Mouse (Mus musculus): ENCODE measurements around the gene Slc39a9. TPM values are rescaled to one million over a fixed set of nuclear protein-coding genes. Genes with fewer than 3 reads are reported as not detected.
A peak's percentile ranks its signal among the peaks of the same experiment; 100 is the strongest.

Gene Slc39a9
- total RNA-seq (2021), result 37.6 and 37.9 TPM in 2 replicates
- long read RNA-seq, experiment 1, full-length matches to known transcripts, result 8 of 18 reads
- long read RNA-seq, experiment 1, partial matches to known transcripts, result 0 of 18 reads
- long read RNA-seq, experiment 1, other reads (novel, unspliced or antisense), result 10 of 18 reads
- long read RNA-seq, experiment 2, full-length matches to known transcripts, result 6 of 18 reads
- long read RNA-seq, experiment 2, partial matches to known transcripts, result 3 of 18 reads
- long read RNA-seq, experiment 2, other reads (novel, unspliced or antisense), result 9 of 18 reads

DNA sequence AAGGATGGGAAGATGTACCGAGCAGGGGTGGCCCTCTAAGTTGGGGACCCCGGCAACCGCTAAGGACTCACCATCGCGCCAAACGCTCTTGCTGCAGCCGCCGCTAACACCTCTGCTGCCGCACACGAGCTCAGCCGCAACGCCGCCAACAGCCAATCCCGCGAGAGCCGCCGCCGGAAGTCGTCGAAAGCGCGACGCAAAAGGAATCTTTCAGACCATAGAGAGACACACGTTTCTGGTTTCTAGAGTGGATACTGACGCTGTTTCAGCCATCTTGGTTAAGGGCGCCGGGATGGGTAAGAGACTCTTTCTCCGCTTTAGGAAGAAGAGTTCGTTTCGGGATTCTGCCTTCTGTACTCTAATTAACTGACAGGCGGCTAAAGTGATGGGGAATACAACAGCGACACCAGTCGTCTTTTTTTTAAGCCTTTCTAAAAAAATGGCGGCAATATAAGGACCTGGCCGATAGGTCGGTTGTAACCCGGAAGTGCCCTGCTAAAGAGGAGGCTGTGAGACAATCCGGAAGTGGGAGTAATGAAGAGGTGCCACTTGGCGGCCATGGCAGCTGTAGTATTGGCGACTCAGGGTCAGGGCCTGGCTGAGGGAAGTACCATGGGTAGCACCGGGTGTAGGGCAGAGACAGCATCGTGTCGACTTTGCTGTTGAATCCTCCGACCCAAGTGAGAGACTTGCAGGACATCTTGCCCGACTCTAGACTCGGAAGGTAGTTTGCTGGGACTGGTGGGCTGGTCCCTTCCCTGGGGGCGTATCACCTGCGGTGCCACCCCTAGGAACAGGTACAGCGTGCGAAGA is at the start of gene Slc39a9, which contains the start of gene Erh:
Gene Slc39a9, plus strand, starts transcription at position 191 of the 813 bp plus-strand sequence.
Gene Erh, minus strand, starts transcription at position 649 of the 813 bp plus-strand sequence.
- peak; percentile 95 for DNase-seq

DNA sequence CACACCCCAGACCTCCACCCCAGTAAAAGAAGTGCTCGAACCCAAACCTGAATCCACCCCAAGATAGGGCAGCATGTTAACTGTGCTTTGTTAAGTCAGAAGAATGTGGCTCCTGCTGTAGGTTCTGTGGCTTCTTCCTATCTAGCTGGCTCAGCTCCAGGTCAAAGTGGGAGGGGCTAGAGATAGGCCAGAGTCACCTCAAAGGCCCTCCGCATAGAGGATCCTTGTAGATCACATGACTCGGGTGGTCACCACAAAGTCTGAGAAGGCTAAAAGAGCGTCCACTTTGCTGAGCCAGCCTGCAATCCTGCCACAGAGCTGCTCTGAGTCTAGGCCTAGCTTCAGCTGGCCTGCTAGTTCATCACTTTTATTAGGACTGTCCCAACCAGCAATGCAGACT is 49.5 kb upstream of the Slc39a9 start:
- no peak for DNase-seq

DNA sequence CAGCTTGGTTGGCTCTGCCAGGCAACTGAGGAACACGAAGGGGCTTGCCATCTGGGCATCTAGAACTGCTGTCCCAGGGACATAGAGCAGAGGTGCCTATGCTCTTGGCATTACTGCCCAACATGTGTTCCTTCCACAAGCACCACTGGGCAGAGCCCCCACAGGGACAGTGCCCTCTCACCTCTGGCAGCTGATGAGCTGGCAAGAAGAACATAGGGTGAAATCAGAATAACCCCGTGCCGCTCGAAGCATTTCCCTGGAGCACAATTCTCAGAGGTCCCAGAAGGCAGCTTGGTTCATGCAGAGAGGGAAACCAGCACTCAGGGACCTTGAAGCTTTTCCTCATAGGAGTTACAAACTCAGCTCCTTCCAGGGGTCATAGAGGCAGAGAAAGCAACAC is 48.9 kb upstream of the Slc39a9 start:
- peak; percentile 57 for DNase-seq

DNA sequence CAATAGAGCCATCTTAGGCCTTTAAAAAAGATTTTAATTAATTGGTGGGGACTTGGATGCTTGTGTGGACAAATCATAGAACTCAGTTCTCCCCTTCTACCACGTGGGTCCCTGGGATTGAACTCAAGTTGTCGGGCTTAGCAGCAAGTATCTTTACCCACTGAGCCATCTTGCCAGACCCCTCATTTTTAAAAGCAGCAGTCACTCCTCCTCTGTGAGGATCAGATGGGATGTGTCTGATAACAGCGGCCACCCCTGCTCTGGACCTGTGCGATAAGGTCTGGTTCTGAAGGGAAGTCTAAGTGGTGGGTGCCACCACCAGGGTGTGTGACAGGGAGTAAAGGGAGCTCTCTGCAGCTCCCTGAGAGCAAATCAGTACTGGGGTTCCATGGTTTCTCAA is 48.1 kb upstream of the Slc39a9 start:
- no peak for DNase-seq

DNA sequence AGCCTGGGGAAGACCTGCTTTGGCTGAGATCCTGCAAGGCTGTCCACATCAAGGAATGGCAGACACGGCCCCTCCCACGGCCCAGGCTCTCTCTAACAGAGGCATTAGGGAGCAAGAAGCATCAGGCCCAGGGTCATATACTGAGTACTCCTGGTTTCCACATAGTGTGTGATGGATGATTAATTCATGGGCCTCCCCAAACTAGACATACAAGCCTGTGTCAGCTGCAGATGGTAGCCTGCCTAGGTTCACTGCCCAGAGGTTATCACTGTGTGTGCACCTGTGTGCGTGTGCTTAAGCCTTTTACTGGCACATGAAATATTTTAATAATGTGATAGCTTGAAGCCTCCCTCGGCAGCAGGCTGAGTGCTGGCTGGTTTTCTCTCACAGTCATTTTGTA is 47.7 kb upstream of the Slc39a9 start:
- no peak for DNase-seq

DNA sequence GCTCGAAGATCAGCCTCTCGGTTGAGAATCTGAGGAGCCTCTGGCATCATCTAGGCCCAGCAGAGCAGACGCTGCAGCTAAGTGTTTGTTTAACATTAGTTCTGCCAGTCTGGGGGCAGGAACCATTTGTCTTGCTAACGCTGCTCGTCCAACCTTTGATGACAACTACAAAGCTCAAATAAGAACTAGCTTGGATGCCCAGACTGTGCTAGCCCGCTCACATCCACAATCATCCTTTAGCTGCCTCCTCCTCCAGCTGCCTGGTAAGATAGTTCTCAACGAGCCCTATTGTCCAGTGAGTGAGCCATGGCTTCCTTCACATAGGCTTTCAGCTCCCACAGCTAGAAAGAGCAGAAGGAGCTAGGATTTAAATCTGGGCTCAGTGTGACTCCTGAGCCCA is 45.4 kb upstream of the Slc39a9 start:
- DNase-seq, result no peak

DNA sequence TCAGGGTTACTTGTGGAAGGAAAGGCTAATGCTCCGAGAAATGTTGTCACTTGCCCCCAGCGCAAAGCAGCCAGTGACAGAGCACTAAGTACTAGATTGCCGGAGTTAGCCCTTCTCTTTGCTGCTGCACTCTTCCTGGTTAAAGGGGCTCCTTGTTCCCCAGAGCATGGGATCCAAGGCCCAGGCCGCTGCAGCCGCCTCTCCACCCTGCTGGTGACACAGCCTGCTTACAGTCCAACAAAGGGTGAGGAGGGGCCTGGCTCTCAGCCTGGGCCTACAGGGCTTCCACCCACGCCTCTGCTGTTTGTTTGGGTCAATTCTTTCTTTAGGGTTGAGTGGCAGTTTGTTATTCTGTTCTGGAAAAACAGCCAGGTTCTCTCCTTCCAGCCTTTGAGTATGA is 44.9 kb upstream of the Slc39a9 start:
- DNase-seq, result peak; percentile 43

DNA sequence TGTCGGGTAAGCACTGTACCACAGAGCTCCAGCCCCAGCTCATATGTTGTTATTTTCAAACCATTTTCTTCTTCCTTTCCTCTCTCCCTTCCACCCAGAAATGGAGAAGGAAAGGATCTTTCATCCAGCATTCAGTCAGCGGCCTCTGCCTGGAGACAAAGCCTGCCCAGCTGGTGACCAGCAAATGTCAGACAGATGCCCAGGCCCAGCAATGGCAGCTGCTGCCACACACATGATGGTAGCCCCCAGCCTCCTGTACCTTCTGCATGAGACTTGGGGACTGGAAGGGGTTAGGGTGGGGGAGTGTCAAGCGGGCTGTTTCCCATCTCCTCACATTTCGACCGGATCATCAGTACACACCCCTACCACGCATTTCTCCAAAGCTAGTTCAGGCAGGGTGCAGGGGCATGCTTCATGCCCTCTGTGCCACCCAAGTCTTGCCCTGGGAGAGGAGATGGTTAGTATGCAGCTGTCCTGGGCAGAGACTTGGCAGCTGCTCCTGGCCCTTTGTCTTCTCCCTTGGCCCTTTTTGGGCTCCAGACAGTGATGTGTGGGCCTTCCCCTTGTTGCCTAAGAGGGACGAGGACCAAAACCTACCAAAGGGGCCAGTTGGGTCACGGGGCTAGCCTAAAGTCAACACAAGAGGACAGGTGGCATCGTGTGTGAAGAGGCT is 42.0 kb upstream of the Slc39a9 start:
- no peak for DNase-seq

DNA sequence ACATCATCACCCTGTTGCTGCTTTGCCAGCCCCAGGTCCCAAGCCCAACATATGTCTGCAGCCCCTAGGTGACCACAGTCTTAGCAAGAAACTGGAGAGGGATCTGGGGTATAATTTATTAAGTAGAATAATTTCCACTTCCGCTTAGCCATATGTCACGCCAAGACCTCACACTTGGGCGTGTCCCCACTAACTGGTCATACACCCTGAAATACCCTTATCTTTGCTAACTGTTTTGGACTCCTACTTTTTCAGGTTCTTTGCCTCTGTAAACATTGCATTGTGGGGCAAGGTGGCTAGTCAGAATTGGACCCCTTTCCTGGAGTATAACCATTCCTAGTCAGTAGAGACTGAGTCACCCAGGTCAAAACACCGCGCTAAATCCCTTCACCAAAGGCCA is 41.3 kb upstream of the Slc39a9 start:
- DNase-seq, result no peak

DNA sequence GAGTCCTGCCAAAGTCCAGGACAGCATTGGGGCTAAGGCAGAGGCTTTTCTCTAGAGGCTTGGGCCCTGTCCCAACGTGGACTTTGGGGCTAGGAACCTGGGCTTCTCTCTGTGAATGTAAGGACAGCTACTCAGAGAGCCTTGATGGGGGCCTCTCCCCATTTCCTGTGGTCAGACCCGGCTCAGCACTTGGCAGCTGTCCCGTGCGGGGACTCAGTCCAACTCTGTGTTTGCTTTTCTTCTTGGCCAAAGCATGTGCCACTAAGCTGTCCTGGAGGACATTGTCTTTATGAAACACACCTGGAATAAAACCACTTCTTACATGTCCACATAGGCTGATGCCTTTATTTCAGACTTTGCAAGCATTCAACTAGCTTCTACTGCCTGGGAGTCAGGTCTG is 40.1 kb upstream of the Slc39a9 start:
- peak; percentile 43 for DNase-seq

DNA sequence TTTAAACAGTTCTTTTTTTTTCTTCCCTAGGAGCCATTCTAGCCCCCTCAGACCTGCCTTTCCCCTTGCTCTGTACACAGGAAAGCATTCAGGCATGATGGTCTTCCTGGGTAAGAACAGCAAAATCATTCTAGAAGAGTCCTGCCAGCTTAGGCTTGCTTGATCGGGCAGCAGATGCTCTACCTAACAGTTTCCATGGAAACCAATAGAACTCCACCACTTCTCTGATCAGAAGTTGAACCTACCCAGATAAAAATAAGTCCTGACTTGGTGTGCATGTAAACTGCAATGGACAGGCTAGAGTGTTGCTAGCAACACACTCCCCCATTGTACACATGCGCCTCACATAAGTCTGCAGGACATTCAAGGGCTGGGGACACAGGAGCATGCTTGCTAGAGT is 39.5 kb upstream of the Slc39a9 start:
- no peak for DNase-seq

DNA sequence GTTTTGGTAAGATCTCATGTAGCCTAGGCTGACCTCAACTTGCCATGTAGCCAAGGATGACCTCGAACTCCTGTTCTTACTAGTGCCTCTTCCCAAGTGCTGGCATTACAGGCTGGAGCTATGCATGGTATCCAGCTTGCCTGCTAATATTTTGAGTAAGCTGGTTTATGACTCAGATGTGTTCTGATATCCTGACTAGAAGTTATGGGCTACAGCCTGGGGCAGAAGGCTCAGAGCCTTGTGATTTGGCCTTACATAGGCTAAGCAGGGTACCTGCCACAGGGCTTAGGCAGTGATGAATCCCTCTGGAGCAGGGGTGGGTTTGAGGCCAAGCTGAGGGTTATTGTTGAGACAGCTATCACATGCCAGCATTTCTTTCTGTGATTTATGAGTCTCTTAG is 35.1 kb upstream of the Slc39a9 start:
- DNase-seq, result no peak

DNA sequence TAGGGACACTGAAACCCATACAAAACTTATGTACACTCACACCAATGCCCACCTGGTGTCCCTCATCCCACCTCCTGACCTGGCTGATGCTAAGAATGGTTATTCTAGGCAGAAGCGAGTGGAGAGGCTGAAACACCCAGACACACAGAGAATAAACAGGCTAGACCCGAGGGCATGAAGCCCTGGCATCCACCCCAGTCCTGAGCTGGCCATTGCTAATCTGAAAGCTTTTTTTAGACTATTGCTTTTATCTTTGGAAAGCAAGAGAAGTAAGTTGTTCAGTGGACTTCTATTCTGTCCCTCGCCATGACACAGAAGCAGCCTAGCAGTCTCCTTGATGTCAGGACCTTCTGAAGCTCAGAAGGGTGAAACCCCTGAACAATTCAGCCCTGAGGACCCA is 33.8 kb upstream of the Slc39a9 start:
- DNase-seq, result no peak

DNA sequence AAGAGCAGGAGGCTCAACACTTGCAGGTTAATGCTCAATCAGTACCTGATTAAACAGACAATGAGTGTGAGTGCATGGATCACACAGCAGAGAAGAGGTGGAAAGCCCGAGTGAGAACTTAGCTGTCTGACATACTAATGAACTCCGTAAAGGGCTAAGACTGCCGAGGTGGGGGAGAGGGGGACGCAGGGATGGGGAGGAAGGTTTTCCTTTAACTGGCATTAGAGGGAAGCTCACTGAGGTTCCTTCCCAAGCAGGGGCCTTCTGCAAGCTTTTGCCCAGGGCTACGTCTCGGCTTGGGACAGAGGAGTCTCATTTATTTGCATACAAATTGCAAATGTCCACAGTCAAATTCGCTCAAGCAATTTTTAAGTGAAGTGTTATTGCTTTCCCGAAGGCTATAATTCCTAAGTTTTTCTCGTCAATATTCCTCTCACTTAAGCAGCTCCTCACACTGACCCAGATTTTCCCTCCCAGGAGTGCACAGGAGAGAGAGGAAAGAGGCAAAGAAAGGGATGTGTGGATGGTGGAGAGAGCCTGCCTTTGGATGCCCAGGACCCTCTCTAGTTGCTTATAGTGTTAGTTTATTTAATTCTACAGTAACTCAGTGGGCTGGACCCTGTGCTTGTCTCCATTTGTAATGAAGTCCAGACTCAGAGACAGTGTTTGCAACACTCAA is 31.4 kb upstream of the Slc39a9 start:
- no peak for DNase-seq

DNA sequence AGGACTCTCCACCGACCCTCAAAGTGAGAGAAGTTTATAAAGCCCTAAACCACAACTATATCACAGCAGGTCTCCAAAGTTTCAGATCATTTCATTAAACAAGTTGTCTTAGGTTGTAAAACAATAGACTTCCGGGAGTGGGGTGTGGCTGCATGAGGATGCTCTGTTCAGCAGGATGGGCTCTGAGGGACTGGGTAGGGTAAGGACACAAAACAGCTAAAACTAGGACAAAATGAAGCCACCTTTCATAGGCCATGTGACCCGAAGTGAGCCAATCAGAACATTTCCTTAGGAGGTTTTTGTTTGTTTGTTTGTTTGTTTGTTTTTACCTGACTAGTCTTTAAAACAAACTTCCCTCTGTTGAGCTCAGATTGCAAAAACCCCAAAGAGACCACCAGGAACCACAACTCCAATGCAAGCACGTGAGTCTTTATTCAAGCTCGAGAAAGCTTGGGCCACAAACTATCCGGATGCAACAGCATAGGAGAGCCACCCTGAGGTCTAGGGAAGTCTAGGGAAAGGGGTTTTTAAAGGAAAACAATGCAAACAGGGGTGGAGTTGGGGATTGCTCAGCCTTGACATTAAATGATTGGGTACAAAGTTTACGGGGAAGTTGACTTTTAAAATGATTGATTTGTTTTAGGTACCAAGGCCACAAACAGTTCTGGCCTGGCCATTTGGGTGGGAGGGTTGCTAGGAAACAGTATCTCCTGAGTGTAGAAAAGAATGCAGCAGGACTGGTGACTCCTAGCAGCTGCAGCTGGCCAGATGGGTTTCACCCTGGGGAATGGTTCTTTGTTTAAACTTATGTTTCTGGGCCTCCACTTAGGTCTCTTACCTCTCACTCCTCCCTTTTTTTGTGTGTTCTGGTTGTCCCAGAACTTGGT is 28.1 kb upstream of the Slc39a9 start:
- peak; percentile 57 for DNase-seq

DNA sequence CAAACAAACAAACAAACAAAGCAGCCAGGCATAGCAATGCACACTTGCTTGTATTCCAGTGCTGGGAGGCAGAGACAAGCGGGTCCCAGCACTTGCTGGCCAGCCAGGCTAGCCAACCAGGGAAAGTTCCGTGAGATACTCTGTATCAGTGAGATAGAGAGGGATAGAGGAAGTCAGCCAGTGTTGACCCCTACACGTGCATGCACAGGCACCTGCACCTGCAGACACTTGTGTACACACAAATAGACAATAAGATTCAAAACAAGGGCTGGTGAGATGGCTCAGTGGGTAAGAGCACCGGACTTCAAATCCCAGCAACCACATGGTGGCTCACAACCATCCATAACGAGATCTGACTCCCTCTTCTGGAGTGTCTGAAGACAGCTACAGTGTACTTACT is 23.2 kb upstream of the Slc39a9 start:
- DNase-seq, result no peak

DNA sequence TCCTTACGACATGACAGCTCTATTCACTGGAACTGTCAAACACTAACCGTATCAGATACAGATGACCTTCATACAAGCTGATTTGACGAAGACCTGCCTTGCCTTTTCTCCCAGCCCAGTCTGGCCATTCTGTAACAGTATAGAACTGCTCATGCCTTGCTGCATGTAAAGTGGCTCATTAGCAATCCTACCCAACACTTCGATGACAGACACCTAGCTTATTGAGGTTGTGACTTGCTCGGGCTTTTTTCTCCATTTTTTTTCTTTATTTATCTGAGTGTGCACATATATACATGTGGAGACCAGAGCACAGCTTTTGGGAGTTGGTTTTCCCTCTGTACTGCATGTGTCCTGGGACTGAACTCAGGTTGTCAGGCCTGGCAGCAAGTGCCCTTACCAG is 11.9 kb upstream of the Slc39a9 start:
- no peak for DNase-seq

DNA sequence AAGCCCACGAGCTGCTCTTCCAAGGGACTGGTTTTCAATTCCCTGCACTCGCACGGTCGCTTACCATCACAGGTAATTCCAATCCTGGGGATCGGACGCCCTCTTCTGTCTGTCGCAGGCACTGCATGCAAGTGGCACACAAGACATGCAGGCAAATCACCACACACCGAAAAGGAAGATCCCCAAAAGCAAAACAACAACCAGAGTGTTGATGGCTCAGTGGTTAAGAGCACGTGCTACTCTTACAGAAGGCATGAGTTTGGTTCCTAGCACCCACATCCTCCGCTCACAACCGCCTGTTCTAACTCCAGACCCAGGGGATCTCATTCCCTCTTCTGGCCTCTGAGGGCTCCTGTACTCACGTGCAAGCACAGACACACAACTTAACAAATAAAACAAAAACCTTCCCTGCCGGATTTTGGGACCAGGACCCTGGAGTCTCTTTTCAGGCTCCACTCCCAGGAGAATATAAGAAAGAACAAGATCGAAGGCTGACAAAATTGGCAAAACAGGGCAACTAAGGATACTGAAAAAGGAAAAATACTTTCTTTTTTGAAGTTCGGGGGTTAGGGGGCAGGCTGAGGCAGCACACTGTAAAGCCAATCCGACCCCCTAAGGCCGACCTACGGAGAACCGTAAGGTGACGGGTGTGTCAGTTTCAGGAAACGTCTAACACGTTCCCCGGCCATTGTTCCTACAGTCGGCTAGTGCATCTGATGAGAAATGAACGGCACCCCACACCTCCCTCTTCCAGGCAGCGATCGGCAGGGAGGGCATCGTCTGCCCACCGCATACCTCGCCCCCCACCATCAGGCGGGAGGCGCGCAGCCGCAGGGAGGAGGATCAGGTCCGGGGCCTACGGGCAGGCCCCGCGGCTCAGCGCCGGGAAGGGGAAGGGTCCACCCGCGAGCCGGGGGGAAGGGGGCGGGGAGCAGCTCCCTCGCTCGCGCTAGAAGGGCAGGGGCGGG is 674 bp upstream of the Slc39a9 start:
- peak; percentile 79 for DNase-seq

DNA sequence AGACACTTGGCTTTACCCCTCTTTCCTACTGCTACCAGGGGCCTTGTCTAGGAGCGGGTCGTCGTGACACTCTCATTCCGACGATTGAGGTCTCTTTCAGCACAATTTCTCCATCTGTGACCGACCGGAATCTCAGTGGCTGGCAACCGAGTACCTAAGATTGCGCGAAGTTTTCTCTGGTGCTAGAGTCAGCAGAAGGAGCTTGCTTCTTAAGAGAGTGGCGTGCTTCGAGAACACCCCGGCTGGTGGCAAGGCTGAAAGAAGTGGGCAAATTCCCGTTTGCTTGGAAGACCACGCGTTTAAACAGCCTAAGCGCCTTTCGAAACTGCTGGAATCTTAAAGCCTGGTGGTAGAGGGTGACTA is 804 bp downstream of the Slc39a9 start:
- no peak for DNase-seq

DNA sequence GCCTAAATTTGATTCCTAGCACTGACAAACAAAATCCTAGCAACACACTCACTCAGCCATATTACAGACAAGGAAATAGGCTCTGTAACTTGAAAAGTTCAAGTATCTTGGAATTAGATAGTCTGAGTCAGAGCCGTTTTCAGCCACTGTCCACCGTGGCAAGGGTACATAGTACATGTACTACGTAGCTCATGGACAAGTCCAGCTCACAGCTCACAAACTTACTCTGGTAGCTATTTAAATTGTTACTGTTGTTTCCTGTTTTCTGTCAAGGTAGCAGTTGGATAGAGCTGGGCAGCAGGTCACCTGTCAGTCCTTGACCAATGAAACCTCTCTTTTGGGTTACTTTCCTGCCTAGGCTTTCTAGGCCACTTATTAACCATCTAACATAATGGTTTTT is 2.7 kb downstream of the Slc39a9 start:
- no peak for DNase-seq
